Mouse (Mus musculus) neural tube, embryonic 11.5 days (tissue): ENCODE data around the gene Cfap77. TPM values are rescaled to one million over a fixed set of nuclear protein-coding genes. Genes with fewer than 3 reads are reported as not detected.

ENCODE experiments used
- ATAC-seq: fragments of 200-750 bp; cut with Nextera tagmentation; 2 replicates; pipeline ENCODE4 v1.8.0; 2017; ENCODE audit warnings: moderate number of reproducible peaks, mild to moderate bottlenecking, moderate TSS enrichment, moderate library complexity; ENCODE audit not compliant: insufficient read depth, low FRiP score, low TSS enrichment
- DNase-seq: peaks from one replicate; pipeline ENCODE4 v3.0.0-alpha.2; 2015; ENCODE audit warnings: low spot score
- H3K27ac ChIP-seq: fragments of 300-500 bp; sonication (generic); 2 replicates; pipeline ENCODE4 v1.5.1; 2014; ENCODE audit warnings: low read depth, mild to moderate bottlenecking, low read length
- H3K27me3 ChIP-seq: fragments of 300-500 bp; sonication (generic); 2 replicates; pipeline ENCODE4 v1.6.1; 2014; ENCODE audit warnings: mild to moderate bottlenecking, low read length, mixed read lengths; ENCODE audit not compliant: control insufficient read depth, insufficient read depth
- H3K36me3 ChIP-seq: fragments of 300-500 bp; sonication (generic); 2 replicates; pipeline ENCODE4 v1.6.1; 2014; ENCODE audit warnings: mild to moderate bottlenecking, low read length, moderate library complexity, mixed read lengths; ENCODE audit not compliant: control insufficient read depth, insufficient read depth
- H3K4me1 ChIP-seq: fragments of 300-500 bp; sonication (generic); 2 replicates; pipeline ENCODE4 v1.6.1; 2014; ENCODE audit warnings: low read length, mixed read lengths; ENCODE audit not compliant: control insufficient read depth, insufficient read depth
- H3K4me2 ChIP-seq: fragments of 300-500 bp; sonication (generic); 2 replicates; pipeline ENCODE4 v1.6.1; 2014; ENCODE audit warnings: low read depth, mild to moderate bottlenecking, moderate library complexity
- H3K4me3 ChIP-seq: fragments of 300-500 bp; sonication (generic); 2 replicates; pipeline ENCODE4 v1.5.1; 2014; ENCODE audit warnings: low read depth, low read length
- H3K9ac ChIP-seq: fragments of 300-500 bp; sonication (generic); 2 replicates; pipeline ENCODE4 v1.6.1; 2014; ENCODE audit warnings: mild to moderate bottlenecking, low read length
- H3K9me3 ChIP-seq: fragments of 300-500 bp; sonication (generic); 2 replicates; pipeline ENCODE4 v1.6.1; 2016; ENCODE audit warnings: low read length; ENCODE audit not compliant: control insufficient read depth
- WGBS: fragments of 180-500 bp; shearing (Covaris S2); extraction: QIAGEN DNeasy Blood & Tissue Kit; methylation state at CpG from one replicate; pipeline ENCODE4 v1.1.7; 2014; 5-methylcytosine and 5-hydroxymethylcytosine counted together
- polyA plus RNA-seq: library from polyadenylated mRNA; unstranded; fragments of >200 nt; fragmentation: Nextera tagmentation; extraction: Ambion mirVana; gene quantifications from 2 replicates; pipeline ENCODE4 v1.2.1, GENCODE M21; 2014

The Cfap77 gene
- polyA plus RNA-seq, 1 experiment from 2014 or later = 0.33 TPM

DNA sequence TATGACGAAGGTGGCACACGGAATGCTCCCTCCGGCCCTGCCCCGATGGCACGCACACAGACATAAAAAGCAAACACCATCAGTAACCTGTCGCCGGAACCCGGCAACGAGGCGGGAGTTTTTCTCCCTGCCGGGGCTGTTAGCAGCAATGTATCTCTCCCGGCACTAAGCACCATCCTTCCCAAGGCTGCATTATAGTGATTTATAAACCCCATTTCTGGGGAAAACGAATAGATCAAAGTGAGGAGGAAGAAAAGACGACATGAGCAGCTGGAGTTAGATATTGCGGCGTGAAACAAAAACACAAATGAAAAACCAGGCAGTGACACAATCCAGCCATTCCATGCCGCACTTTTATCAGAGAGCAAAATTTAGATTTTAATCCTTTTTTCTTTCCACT, 33.8 kb downstream of the Cfap77 start:
- no peak for ATAC-seq
- H3K27me3 ChIP-seq = no peaks in the 10 kb centered on the region
- no peak overlapping the region for H3K27ac ChIP-seq
- no peaks in the 10 kb centered on the region for H3K9me3 ChIP-seq
- peaks cover 15% of the 10 kb centered on the region for H3K4me1 ChIP-seq
- no peak overlapping the region for H3K4me2 ChIP-seq
- no peak overlapping the region for H3K4me3 ChIP-seq
- no peaks in the 10 kb centered on the region for H3K36me3 ChIP-seq
- no peak for DNase-seq
- WGBS = 37% methylated on average over 17 of the region's 17 CpGs
- no peak overlapping the region for H3K9ac ChIP-seq

DNA sequence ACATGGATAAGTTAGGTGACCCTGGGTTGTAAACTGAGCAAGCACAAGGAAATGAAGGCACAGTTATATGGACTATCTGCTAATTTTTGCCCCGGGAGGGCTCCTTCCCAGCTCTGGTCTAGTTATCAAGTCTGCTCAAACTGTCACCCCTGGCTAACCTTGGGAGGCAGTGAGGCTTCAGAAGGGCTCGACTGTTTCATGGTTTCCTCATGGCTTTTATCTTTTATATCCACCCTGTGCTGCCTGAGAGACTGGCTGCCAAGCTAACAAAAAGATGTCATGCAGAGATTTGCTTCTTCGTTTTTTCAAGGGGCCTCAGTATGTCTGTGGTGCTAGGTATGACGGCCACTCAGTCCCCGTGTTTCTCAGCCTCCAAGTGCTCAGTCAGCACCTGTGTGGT, 36.2 kb downstream of the Cfap77 start:
- Histone ChIP-seq H3K4me2 (no peak overlapping the region), H3K9me3 (no peaks in the 10 kb centered on the region), H3K27ac (no peak overlapping the region), H3K36me3 (no peaks in the 10 kb centered on the region), H3K4me1 (peaks cover 17% of the 10 kb centered on the region), H3K4me3 (no peak overlapping the region), H3K9ac (no peak overlapping the region), H3K27me3 (no peaks in the 10 kb centered on the region)
- no peak for ATAC-seq
- no peak for DNase-seq
- WGBS = 56% methylated on average over 5 of the region's 5 CpGs

DNA sequence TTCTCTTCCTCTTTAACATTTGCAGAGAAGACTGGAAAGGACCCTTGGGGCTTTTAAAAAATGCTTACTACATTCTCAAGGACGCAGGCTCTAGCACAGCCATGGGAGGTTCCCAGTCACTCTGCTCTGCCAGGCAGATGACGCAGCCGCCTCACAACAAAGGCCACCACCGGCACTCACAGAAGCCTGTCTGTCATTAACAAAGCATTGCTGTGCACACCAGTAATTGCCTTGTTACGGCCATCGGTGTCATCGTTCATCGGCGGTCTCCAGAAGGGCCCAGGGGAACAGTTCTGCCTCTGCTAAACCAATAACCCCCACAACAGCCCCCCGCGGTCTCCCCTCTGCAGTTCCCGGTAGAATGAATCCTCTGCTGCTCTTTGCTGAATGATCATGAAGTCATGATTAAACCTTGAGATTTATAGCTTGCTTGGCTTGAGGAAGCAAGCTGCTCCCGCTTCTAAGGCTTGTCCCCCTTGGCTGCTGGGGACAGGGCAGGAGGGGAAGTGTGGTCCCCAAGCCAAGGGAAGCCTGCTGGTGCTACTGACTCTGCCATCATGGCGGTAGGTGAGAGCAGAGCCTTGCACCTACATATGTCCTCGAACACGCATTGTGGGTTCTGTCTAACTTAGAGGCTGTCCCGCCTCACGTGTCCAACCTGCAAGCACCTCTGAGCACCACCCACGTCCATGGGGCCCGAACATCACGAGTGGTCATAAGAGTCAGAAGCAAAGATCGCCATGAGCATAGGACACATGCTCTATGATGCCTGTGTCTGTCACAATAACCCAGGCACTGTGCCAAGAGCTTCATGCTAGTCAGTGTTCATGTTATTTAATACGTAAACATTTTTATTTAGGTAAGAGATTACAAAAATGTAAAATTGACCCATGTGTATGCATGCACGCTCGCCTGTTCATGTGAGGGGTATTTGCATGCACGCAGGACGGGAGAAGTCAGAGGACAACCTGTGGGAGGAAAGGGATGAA, 38.0 kb downstream of the Cfap77 start:
- ATAC-seq = peak; percentile 77
- 0 out of 2 replicates have a peak overlapping the region, but pooled peaks have one; percentile 9 for H3K4me2 ChIP-seq
- peaks cover 17% of the 10 kb centered on the region for H3K4me1 ChIP-seq
- WGBS = 45% methylated on average over 27 of the region's 27 CpGs
- DNase-seq = peak; percentile 81
- H3K27ac ChIP-seq = peak overlapping the region; percentile 76
- H3K9ac ChIP-seq = no peak overlapping the region; the same call in 1 of the 2 replicates
- no peaks in the 10 kb centered on the region for H3K9me3 ChIP-seq
- H3K27me3 ChIP-seq = no peaks in the 10 kb centered on the region
- no peak overlapping the region for H3K4me3 ChIP-seq
- H3K36me3 ChIP-seq = no peaks in the 10 kb centered on the region

DNA sequence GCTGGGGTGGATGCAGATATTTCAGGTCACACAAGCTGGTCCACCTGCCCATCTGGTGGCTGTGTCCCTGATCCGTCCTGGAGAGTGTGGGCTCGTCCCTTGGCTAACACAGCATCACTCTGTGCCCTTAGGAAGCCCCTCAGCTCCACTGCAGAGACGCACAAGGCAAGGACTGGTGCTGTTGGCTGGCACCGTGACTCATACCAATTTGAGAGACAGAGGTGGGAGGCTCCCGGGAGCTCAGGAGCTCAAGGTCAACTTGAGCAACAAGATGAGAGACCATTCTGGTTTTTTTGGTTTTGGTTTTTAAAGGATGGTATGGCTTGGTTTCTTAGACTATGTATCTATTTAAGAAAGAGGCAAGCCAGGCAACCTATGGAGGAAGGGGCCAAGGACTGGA, 42.3 kb downstream of the Cfap77 start:
- no peaks in the 10 kb centered on the region for H3K27me3 ChIP-seq
- WGBS = 85% methylated on average over 5 of the region's 5 CpGs

DNA sequence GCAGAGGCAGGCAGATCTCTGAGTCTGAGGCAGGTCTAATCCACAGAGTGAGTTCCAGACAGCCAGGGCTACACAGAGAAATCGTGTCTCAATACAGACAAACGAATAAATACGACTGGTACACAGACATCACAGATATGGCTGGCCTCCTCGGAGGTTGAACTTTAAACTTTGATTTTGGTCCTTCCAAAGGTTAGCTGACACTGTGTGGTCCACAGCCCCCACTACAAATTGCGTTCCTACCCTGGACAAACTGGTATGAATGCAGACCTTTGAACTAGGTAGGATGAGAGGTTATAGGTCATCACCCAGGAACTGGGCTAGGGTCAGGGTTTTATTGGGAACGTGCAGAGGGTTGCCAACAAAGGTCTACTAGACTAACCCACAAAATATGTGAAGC, 47.2 kb downstream of the Cfap77 start:
- Histone ChIP-seq H3K4me3 (no peak overlapping the region), H3K4me2 (no peak overlapping the region), H3K27me3 (no peaks in the 10 kb centered on the region), H3K9me3 (no peaks in the 10 kb centered on the region), H3K9ac (no peak overlapping the region), H3K4me1 (no peaks in the 10 kb centered on the region), H3K27ac (no peak overlapping the region), H3K36me3 (no peaks in the 10 kb centered on the region)
- DNase-seq (no peak), ATAC-seq (no peak)
- 86% methylated on average over 6 of the region's 6 CpGs for WGBS

More for the DNA sequence above, 42.3 kb downstream of the Cfap77 start:
- Histone ChIP-seq H3K4me2 (no peak overlapping the region), H3K4me1 (peaks cover 11% of the 10 kb centered on the region; the same call in 1 of the 2 replicates), H3K27ac (no peak overlapping the region), H3K4me3 (no peak overlapping the region), H3K9ac (no peak overlapping the region), H3K9me3 (no peaks in the 10 kb centered on the region), H3K36me3 (no peaks in the 10 kb centered on the region)
- DNase-seq (no peak), ATAC-seq (no peak)

DNA sequence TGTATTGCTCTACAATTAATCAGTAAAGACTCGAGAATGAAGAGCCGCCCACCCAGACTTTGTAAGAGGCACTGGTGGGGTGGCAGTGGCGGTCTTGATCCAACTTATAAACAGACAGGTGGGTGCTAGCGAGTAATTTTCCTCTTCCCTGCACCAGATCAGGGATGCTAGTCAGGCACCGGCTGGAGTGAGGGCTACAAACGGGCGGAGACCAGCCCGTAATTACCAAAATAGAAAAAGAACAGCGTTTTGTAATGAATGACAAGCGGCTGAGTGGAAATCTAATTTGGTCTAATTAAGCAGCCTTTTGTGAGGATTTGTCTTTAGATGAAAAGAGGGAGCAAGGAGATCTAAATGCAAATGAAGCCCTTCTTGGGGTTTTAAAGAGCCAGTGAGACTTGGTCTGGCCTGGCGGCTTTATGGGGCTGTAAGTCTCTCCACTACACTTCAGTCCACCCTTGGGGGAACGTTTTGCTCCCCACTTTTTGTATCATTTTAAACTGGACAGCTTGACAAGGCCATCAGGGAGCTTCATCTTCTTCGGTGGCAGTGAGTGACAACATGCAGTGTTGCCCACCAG, 48.3 kb downstream of the Cfap77 start:
- no peak overlapping the region for H3K27ac ChIP-seq
- no peaks in the 10 kb centered on the region for H3K9me3 ChIP-seq
- 71% methylated on average over 13 of the region's 13 CpGs for WGBS
- DNase-seq (no peak), ATAC-seq (no peak)
- H3K4me2 ChIP-seq = no peak overlapping the region
- no peaks in the 10 kb centered on the region for H3K4me1 ChIP-seq
- H3K4me3 ChIP-seq = no peak overlapping the region
- no peak overlapping the region for H3K9ac ChIP-seq
- no peaks in the 10 kb centered on the region for H3K27me3 ChIP-seq
- no peaks in the 10 kb centered on the region for H3K36me3 ChIP-seq

DNA sequence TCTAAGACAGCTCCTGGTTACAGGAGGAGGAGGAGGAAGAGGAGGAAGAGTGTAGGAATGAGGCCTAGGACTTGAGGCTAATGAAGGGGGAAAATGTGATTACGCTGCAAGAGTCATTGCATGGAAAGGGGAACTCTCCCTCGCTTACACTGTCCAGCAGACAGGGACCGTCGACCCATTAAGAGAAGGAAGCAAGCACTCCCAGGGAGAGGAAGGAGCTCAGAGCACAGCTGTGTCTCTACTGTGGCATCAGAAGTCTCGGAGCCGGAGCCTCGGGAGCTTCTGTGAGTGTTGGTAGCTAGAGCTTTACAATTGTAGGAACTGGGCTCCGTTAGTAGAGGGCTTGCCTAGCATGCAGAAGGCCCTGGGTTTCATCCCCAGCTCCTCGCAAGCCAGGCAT, 50.8 kb downstream of the Cfap77 start:
- Histone ChIP-seq H3K4me3 (no peak overlapping the region), H3K9ac (no peak overlapping the region), H3K4me2 (no peak overlapping the region), H3K36me3 (no peaks in the 10 kb centered on the region), H3K9me3 (no peaks in the 10 kb centered on the region), H3K27me3 (no peaks in the 10 kb centered on the region), H3K4me1 (no peaks in the 10 kb centered on the region), H3K27ac (no peak overlapping the region)
- WGBS = 63% methylated on average over 9 of the region's 9 CpGs
- ATAC-seq = no peak
- DNase-seq = no peak

DNA sequence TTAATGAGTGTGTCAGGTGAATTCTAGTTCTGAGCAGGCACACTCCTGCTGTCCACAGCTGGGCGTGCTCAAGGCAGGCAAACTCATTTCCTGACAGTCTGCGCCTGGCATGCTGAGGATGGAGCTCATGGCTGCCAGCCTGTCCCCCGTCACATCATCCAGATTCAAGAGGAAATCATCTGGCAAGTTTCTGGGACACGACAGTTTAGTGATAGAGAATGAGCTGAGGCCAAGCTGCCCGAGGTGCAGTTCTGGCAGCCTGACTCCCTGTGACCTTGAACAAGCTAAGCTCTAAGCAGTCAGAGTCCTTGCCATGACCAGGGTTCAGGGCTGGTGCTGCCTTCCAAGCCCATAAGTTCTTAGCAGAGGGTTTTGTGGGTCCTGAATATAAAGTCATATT, 56.6 kb downstream of the Cfap77 start:
- H3K4me3 ChIP-seq = no peak overlapping the region
- H3K36me3 ChIP-seq = no peaks in the 10 kb centered on the region
- WGBS = 76% methylated on average over 5 of the region's 5 CpGs
- no peak overlapping the region for H3K4me2 ChIP-seq
- no peak overlapping the region for H3K9ac ChIP-seq
- H3K4me1 ChIP-seq = peaks cover 4% of the 10 kb centered on the region; the same call in 1 of the 2 replicates
- H3K27ac ChIP-seq = peak overlapping the region; percentile 44; the same call in 1 of the 2 replicates
- DNase-seq (no peak), ATAC-seq (no peak)
- H3K27me3 ChIP-seq = no peaks in the 10 kb centered on the region
- no peaks in the 10 kb centered on the region for H3K9me3 ChIP-seq
